15 mouse cellular contexts compared by ENCODE assay signal in the genomic region with DNA sequence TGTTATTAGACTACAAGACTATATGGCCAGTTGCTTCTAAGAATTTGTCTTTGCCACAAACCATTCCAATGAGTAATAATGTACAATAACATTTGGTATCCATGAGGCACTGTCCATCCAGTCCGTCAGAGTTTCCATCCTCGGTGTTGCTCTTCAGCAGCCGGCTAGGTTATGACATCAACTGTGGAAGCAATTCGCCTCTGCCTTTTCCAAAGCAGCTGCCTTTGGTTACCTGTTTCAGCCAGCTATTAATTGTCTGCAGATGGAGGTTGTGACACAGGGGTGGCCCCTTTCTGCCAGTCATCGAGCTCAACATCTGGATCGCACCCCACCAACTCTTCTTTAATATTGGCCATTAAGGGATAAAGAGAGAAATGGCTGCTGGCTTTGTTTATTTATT.
DNase-seq lines count a peak whose midpoint lies in the region; ATAC-seq and TF ChIP-seq lines count a peak whose summit lies in the region.
"Had no signal": no experiment of that assay in that cellular context is flagged by ENCODE, and none has a peak within 500 bp of the region (broad histone marks: within the 10 kb centered on the region; RNA-seq: fewer than 3 reads in every experiment).

No protein-coding gene starts in this region.

- no peak for TF ChIP-seq CTCF in midbrain, postnatal 0 days (IDR thresholded peaks at IDR 0.05)

- DNase-seq in midbrain, embryonic 10.5 days (ENCODE audit: low spot score): peak; percentile 20
- DNase-seq in midbrain, postnatal 0 days (ENCODE audit: low spot score): no peak
- peak; percentile 75 for DNase-seq in embryonic facial prominence, embryonic 10.5 days (ENCODE audit: low spot score)
- no peak for DNase-seq in ovary, adult 18-20 months (ENCODE audit: low spot score)
- DNase-seq in c-Kit-positive CD71-positive TER-119-positive erythroid progenitor cells, embryonic 14.5 days (ENCODE audit: low spot score): no peak
- no peak for DNase-seq in right cerebral cortex, postnatal 4 days
- DNase-seq: cerebellum, adult 9-10 months; gastrocnemius, adult 2 months; kidney, adult 11 months; right cerebral cortex, postnatal 25 days had no signal

- no peaks in the 10 kb centered on the region for H3K36me3 ChIP-seq in midbrain, embryonic 10.5 days
- H3K36me3 ChIP-seq in midbrain, postnatal 0 days (ENCODE audit: insufficient read depth, low read length): no peaks in the 10 kb centered on the region
- H3K36me3 ChIP-seq in embryonic facial prominence, embryonic 10.5 days (replicated peaks): no peaks in the 10 kb centered on the region
- no peaks in the 10 kb centered on the region for H3K36me3 ChIP-seq in limb, embryonic 13.5 days
- H3K36me3 ChIP-seq: G1E; lung, embryonic 15.5 days; midbrain, embryonic 13.5 days had no signal

- H3K4me1 ChIP-seq in midbrain, embryonic 10.5 days: no peaks in the 10 kb centered on the region
- H3K4me1 ChIP-seq in midbrain, postnatal 0 days (ENCODE audit: insufficient read depth, low read length): no peaks in the 10 kb centered on the region
- H3K4me1 ChIP-seq in embryonic facial prominence, embryonic 10.5 days: peaks cover 19% of the 10 kb centered on the region
- peaks cover 10% of the 10 kb centered on the region for H3K4me1 ChIP-seq in limb, embryonic 13.5 days
- H3K4me1 ChIP-seq: lung, embryonic 15.5 days; midbrain, embryonic 13.5 days had no signal

- WGBS in midbrain, embryonic 10.5 days: 78% methylated on average over 6 of the region's 6 CpGs
- 88% methylated on average over 6 of the region's 6 CpGs for WGBS in midbrain, postnatal 0 days
- WGBS in embryonic facial prominence, embryonic 10.5 days: 37% methylated on average over 6 of the region's 6 CpGs
- WGBS in limb, embryonic 13.5 days: 12% methylated on average over 6 of the region's 6 CpGs

- no peak overlapping the region for H3K4me2 ChIP-seq in midbrain, postnatal 0 days (ENCODE audit: low read depth, low read length, poor library complexity, severe bottlenecking)
- H3K4me2 ChIP-seq in limb, embryonic 13.5 days (replicated peaks): peak overlapping the region; percentile 19
- H3K4me2 ChIP-seq: lung, embryonic 15.5 days; midbrain, embryonic 13.5 days had no signal

- H3K4me3 ChIP-seq in midbrain, embryonic 10.5 days: no peak overlapping the region
- H3K4me3 ChIP-seq in midbrain, postnatal 0 days (ENCODE audit: low read depth, low read length): no peak overlapping the region
- peak overlapping the region; percentile 27; the same call in 1 of the 2 replicates for H3K4me3 ChIP-seq in embryonic facial prominence, embryonic 10.5 days
- no peak overlapping the region for H3K4me3 ChIP-seq in limb, embryonic 13.5 days
- H3K4me3 ChIP-seq: gastrocnemius, adult 2 months; lung, embryonic 15.5 days; midbrain, embryonic 13.5 days had no signal

- no peak overlapping the region for H3K27ac ChIP-seq in midbrain, embryonic 10.5 days (replicated peaks)
- H3K27ac ChIP-seq in midbrain, postnatal 0 days (ENCODE audit: low read depth, low read length): no peak overlapping the region
- peak overlapping the region; percentile 68; the same call in 1 of the 2 replicates for H3K27ac ChIP-seq in embryonic facial prominence, embryonic 10.5 days (replicated peaks)
- no peak overlapping the region for H3K27ac ChIP-seq in limb, embryonic 13.5 days
- H3K27ac ChIP-seq: gastrocnemius, adult 2 months; lung, embryonic 15.5 days; midbrain, embryonic 13.5 days had no signal

- no peaks in the 10 kb centered on the region for H3K27me3 ChIP-seq in midbrain, embryonic 10.5 days (ENCODE audit: low read depth, poor library complexity, severe bottlenecking)
- H3K27me3 ChIP-seq in midbrain, postnatal 0 days (ENCODE audit: insufficient read depth, low read length): no peaks in the 10 kb centered on the region
- no peaks in the 10 kb centered on the region for H3K27me3 ChIP-seq in embryonic facial prominence, embryonic 10.5 days (replicated peaks; ENCODE audit: low read depth, poor library complexity, severe bottlenecking)
- H3K27me3 ChIP-seq in limb, embryonic 13.5 days: no peaks in the 10 kb centered on the region
- H3K27me3 ChIP-seq: lung, embryonic 15.5 days; midbrain, embryonic 13.5 days had no signal

- ATAC-seq in midbrain, postnatal 0 days (ENCODE audit: low FRiP score): no peak
- 0 out of 2 replicates have a peak, but pooled peaks have one; percentile 64 for ATAC-seq in limb, embryonic 13.5 days (ENCODE audit: low FRiP score, low read depth)
- ATAC-seq: activated CD4-positive, CD25-positive, alpha-beta regulatory T cell, adult 4 months; midbrain, embryonic 13.5 days had no signal

- no peaks in the 10 kb centered on the region for H3K9me3 ChIP-seq in midbrain, embryonic 10.5 days (replicated peaks)
- H3K9me3 ChIP-seq in midbrain, postnatal 0 days (ENCODE audit: low read length): no peaks in the 10 kb centered on the region
- no peaks in the 10 kb centered on the region for H3K9me3 ChIP-seq in embryonic facial prominence, embryonic 10.5 days
- no peaks in the 10 kb centered on the region for H3K9me3 ChIP-seq in limb, embryonic 13.5 days
- H3K9me3 ChIP-seq: G1E; lung, embryonic 15.5 days; midbrain, embryonic 13.5 days had no signal

- no peak overlapping the region for H3K9ac ChIP-seq in midbrain, postnatal 0 days (replicated peaks; ENCODE audit: low read length, poor library complexity, severe bottlenecking)
- H3K9ac ChIP-seq in limb, embryonic 13.5 days: no peak overlapping the region
- H3K9ac ChIP-seq: lung, embryonic 15.5 days; midbrain, embryonic 13.5 days had no signal

Comparison
In these comparisons a context has a peak if more than half of its experiments do, and no peak if none do; other contexts are left out.
1. DNase-seq: peak in midbrain, embryonic 10.5 days (single experiment) and embryonic facial prominence, embryonic 10.5 days (single experiment); none in midbrain, postnatal 0 days (single experiment), ovary, adult 18-20 months (single experiment), c-Kit-positive CD71-positive TER-119-positive erythroid progenitor cells, embryonic 14.5 days (single experiment) and right cerebral cortex, postnatal 4 days (single experiment).